Mouse (Mus musculus) gastrocnemius, adult 8-10 months (tissue): ENCODE results near the gene Olfr1122. TPM values are rescaled to one million over a fixed set of nuclear protein-coding genes. Genes with fewer than 3 reads are reported as not detected.
"Not testable (repeated sequence)": the region's sequence is repeated elsewhere in the genome, so short reads cannot be mapped to it uniquely, and the experiment has no call there.

ENCODE experiments used
- DNase-seq, 2 experiments: peaks; one replicate each; pipeline ENCODE4 v3.0.0; 2022; ENCODE audit warnings: low spot score in 2 of 2
- total RNA-seq, 4 experiments: library from RNA; stranded (reverse); gene quantifications; 2 replicates each; pipeline ENCODE4 v1.2.4; 2022

Olfr1122 gene
- total RNA-seq = not detected

DNA sequence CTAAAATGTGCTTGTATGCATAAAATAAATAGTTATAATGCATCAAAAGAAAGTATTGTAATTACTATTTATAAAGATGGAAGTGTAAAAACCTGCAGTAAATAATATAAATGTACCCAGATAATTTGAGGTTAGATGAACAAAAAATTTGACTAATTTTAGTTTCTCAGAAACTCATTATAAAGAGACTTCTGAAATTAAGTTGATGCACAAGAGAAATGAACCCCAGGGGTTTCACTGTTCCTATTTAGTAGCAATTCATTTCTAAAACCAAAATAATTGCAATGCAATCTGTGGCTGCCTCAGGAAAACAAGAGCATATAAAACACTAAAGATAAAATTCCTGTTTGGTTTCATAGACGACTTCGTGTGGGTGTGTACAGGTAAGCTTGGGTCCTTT, at the start of gene Olfr1122:
TSS of gene Olfr1122 (plus strand) at position 301 of the 400 bp plus-strand sequence.
- no peak for DNase-seq

- no peak for DNase-seq
These were observed 31.1 kb upstream of the Olfr1122 start, which contains the start of gene Olfr1120 for GRCm38 (mm10) chr2:87354515-87354914. Olfr1120 (plus strand) TSS chr2:87354815.

DNA sequence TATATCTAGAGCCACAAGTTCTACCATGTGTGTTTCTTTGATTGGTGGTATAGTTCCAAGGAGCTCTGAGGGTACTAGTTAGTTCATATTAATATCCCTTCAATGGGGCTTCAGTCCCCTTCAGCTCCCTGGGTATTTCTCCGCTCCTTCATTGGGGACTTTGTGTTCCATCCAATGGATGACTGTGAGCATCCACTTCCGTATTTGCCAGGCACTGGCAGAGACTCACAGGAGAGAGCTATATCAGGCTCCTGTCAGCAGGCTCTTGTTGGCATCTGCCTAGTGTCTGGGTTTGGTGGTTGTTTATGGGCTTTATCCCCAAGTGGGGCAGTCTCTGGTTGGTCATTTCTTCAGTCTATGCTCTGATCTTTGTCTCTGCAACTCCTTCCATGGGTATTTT, 25.5 kb upstream of the Olfr1122 start:
- not testable (repeated sequence) for DNase-seq

DNA sequence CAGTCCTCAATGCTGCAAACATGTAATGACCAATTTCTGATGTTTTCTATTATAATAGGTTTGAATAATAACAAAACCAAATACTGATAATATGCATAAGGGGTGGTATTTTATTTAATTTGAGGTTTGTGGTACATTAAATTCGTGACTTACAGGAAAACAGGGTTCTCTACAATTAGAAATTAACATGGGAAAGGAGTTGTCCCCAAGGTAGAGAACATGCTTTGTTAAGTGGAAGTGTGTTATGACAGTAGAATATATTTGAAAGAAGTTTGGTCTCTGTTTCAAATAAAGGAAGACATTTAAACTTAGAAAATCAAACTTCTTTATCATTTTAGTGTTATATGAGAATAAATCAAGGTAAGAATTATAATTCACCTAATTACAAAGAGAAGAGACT, 16.1 kb upstream of the Olfr1122 start, which contains the start of gene Olfr1121:
TSS of gene Olfr1121 (plus strand) at position 301 of the 400 bp plus-strand sequence.
- no peak for DNase-seq

GRCm38 (mm10) chr2:87371726-87372125, 13.9 kb upstream of the Olfr1122 start:
- DNase-seq = no peak

DNA sequence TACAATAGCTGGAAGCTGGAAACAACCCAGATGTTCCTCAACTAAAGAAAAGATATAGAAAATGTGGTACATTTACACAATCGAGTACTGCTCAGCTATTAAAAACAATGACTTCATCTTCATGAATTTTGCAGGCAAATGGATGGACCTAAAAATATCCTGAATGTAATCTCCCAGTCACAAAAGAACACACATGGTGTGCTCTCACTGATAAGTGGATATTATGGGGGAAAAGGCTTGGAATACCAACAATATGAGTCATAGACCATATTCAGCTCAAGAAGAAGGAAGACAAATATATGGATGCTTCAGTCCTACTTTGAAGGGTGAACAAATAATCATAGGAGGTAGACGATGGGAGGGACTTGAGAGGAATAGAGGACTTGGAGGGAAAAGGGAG, 1.7 kb upstream of the Olfr1122 start:
- no peak for DNase-seq

- DNase-seq = not testable (repeated sequence)
These were observed 8.0 kb downstream of the Olfr1122 start for GRCm38 (mm10) chr2:87393605-87394004.

DNA sequence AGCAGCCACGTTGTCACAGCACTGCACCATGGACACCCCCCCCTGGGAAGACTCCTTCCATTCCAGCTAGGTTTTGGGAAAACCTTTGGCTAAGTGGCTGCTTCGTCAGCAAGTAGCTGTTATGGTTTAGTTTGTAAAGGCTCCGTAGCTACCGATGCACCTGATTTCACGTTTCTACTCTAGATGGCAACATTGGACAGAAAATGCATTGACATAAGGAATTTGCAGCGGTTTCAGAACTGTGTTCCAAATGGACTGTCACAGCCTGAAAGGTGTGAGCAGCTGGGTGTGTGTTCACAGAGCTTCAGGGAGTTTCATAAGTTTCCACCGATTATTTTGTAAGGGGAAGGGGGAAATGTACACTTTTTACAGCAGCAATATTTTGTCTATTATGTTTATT, 9.0 kb downstream of the Olfr1122 start:
- DNase-seq = not testable (repeated sequence)

DNA sequence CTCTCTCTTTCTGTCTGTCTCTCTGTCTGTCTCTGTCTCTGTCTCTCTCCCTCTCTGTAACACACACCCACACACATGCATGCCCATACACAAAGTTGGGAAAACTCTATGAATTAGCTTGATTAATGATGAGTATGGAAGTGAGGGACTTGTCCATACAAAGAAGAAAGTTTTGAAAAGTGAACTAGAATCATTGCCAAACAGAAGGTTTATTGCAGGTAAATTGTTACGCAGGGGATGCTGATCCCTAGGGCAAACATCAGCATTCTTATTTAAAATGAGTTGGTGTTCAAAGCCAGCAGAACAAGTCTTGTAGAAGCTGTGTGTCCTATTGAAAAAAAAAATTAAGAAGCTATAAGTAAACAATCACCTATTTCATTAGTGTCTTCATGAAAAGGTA, 30.7 kb downstream of the Olfr1122 start, which contains the start of gene Olfr1123:
TSS of gene Olfr1123 (plus strand) at position 301 of the 400 bp plus-strand sequence.
- no peak for DNase-seq

DNA sequence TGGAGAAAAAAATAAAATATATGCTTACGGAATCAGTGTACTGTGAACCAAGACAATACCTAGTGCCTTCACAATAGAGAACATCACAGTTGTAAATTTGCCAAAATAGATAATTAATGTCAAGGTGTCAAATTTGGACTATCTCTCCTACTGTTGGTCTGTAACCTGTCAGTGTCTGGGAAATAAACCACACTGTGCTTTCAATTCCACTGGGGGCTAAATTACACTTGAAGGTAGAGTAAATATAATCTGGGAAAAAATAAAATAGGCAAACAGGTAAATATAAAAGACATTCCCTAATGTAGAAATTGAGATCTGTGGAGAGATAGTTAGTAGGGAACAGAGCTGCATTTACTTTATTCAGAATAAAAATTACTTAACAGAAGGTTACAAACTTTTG, 44.3 kb downstream of the Olfr1122 start, which contains the start of gene Olfr1124:
TSS of gene Olfr1124 (plus strand) at position 301 of the 400 bp plus-strand sequence.
- no peak for DNase-seq

DNA sequence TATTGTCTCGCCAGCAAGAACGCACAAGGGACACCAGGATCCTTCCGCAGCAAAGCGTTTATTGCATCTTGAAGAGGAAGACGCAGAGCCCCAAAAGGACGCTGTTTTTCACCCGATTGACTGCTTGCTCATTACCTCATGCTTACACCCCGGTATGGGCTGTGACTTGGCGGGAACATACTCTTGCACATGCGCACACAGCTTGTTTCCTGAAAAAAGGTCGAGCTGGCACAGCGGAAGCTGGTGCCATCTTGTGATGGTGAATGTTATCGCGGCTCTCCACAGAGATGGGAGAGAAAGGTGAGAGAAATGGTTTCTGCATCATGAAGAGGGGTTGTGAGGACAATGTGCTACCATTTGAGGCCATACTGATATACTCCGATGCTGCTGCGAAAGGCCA, 52.1 kb downstream of the Olfr1122 start:
- no peak for DNase-seq

Other genes starting within 250 kb of the Olfr1122 start
- gene Olfr1110, start 245.5 kb upstream of the Olfr1122 start, total RNA-seq = not detected
- not detected for gene Olfr1111, start 233.2 kb upstream of the Olfr1122 start, total RNA-seq
- gene Olfr1112, start 198.1 kb upstream of the Olfr1122 start, total RNA-seq = not detected
- not detected for gene Olfr1113, start 176.9 kb upstream of the Olfr1122 start, total RNA-seq
- not detected for gene Olfr1115, start 137.8 kb upstream of the Olfr1122 start, total RNA-seq
- not detected for gene Olfr1116, start 118.3 kb upstream of the Olfr1122 start, total RNA-seq
- gene Olfr1118, start 78.3 kb upstream of the Olfr1122 start, total RNA-seq = not detected
- not detected for gene Olfr1120, start 31.0 kb upstream of the Olfr1122 start, total RNA-seq
- gene Olfr1121, start 16.0 kb upstream of the Olfr1122 start, total RNA-seq = not detected
- gene Olfr1123, start 30.8 kb downstream of the Olfr1122 start, total RNA-seq = not detected
- not detected for gene Olfr1124, start 44.4 kb downstream of the Olfr1122 start, total RNA-seq
- gene Olfr1126, start 68.1 kb downstream of the Olfr1122 start, total RNA-seq = not detected
- gene Pramel7, start 111.2 kb downstream of the Olfr1122 start, total RNA-seq = not detected
- not detected for gene Pramel6, start 120.7 kb downstream of the Olfr1122 start, total RNA-seq
- gene Olfr153, start 145.9 kb downstream of the Olfr1122 start, total RNA-seq = not detected
- gene Olfr1128, start 159.7 kb downstream of the Olfr1122 start, total RNA-seq = not detected
- gene Olfr1129, start 188.1 kb downstream of the Olfr1122 start, total RNA-seq = not detected
- not detected for gene Olfr1130, start 220.4 kb downstream of the Olfr1122 start, total RNA-seq
- not detected for gene Olfr1131, start 241.3 kb downstream of the Olfr1122 start, total RNA-seq